Mouse (Mus musculus): ENCODE data around the gene Anapc11. TPM values are rescaled to one million over a fixed set of nuclear protein-coding genes. Genes with fewer than 3 reads are reported as not detected.

The Anapc11 gene
- polyA plus RNA-seq, 1 experiment from 2014 or later = 200 TPM

DNA sequence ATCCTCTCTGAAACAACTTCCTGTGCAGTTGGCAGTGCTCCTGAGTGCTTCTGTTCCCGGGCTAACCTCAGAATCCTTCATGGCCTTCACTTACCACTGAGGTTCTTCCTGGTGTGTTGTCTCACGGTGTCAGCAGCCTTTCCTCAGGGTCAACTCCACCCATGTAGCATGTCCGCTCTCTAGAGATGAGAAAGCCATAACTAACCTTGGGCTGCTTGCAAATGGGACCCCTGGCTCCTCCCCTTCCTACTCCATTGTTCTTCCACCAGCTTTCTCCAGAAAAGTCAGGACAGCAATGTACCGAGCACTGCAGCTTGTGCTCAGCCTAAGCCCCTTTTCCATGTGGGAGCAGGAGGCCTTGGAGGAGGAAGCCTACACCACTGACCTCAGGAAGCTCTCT, 8.5 kb downstream of the Anapc11 start:
- Histone ChIP-seq H3K4me1 (replicated peaks; ENCODE audit: control insufficient read depth, insufficient read depth, low read length) (peaks cover 2% of the 10 kb centered on the region; the same call in 1 of the 2 replicates), H3K9me3 (ENCODE audit: control insufficient read depth, low read length) (no peaks in the 10 kb centered on the region), H3K36me3 (ENCODE audit: control insufficient read depth, insufficient read depth, low read length) (peaks cover 2% of the 10 kb centered on the region; the same call in 1 of the 2 replicates), H3K4me2 (ENCODE audit: low read depth, low read length, severe bottlenecking) (no peak overlapping the region), H3K9ac (ENCODE audit: low read length) (no peak overlapping the region), H3K27me3 (ENCODE audit: control insufficient read depth, insufficient read depth, low read length) (no peaks in the 10 kb centered on the region), H3K4me3 (ENCODE audit: low read depth, low read length) (no peak overlapping the region), H3K27ac (ENCODE audit: low read depth, low read length) (no peak overlapping the region)
- ATAC-seq (replicated peaks; ENCODE audit: low FRiP score) = no peak
- WGBS = 80% methylated on average over 4 of the region's 4 CpGs
- no peak for DNase-seq (ENCODE audit: low spot score)

DNA sequence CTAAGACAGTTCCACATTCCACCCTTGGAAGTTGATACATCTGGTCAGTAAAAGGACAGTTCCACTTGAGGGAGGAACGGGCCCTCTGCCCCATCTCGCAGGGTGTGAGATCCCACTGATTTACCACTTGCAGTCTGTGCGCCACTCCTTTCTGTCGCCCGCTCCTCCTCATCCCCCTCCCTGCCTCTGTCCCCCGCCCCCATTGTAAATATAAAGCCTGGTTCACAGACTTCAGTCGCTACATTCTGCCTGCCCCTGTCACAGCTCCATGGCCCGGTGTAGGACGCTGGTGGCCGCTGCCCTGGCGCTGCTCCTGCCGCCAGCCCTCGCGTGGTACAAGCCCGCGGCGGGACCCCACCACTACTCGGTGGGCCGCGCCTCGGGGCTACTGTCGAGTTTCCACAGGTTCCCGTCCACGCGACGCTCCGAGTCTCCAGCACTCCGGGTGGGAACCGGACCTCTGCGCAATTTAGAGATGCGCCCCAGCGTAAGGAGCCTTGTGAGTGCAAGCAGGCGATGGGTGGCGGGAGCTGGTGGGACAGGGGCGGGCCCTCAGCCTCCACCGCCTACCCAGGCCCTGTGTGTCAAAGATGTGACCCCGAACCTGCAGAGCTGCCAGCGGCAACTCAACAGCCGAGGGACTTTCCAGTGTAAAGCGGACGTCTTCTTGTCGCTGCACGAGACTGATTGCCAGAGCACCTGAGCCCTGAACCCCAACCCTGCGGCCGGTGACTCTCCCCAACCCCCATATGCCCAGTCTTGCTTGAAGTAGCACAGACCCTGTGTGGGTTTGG, 10.2 kb downstream of the Anapc11 start, which contains the start of gene Npb:
TSS of gene Npb (plus strand) at position 237 of the 794 bp plus-strand sequence.
- H3K4me1 ChIP-seq (replicated peaks; ENCODE audit: control insufficient read depth, insufficient read depth, low read length) = peaks cover 2% of the 10 kb centered on the region; the same call in 1 of the 2 replicates
- H3K9me3 ChIP-seq (ENCODE audit: control insufficient read depth, low read length) = no peaks in the 10 kb centered on the region
- ATAC-seq (replicated peaks; ENCODE audit: low FRiP score) = 0 out of 2 replicates have a peak, but pooled peaks have one; percentile 19
- H3K4me2 ChIP-seq (ENCODE audit: low read depth, low read length, severe bottlenecking) = peak within 1 kb of the TSS; percentile 40
- no peak within 1 kb of the TSS for H3K27ac ChIP-seq (ENCODE audit: low read depth, low read length)
- H3K36me3 ChIP-seq (ENCODE audit: control insufficient read depth, insufficient read depth, low read length) = peaks cover under 1% of the 10 kb centered on the region; the same call in 1 of the 2 replicates
- peak within 1 kb of the TSS; percentile 37 for H3K9ac ChIP-seq (ENCODE audit: low read length)
- peak; percentile 63 for DNase-seq (ENCODE audit: low spot score)
- no peaks in the 10 kb centered on the region for H3K27me3 ChIP-seq (ENCODE audit: control insufficient read depth, insufficient read depth, low read length)
- peak within 1 kb of the TSS; percentile 16; the same call in 1 of the 2 replicates for H3K4me3 ChIP-seq (ENCODE audit: low read depth, low read length)
- 4% methylated on average over 45 of the region's 45 CpGs for WGBS

DNA sequence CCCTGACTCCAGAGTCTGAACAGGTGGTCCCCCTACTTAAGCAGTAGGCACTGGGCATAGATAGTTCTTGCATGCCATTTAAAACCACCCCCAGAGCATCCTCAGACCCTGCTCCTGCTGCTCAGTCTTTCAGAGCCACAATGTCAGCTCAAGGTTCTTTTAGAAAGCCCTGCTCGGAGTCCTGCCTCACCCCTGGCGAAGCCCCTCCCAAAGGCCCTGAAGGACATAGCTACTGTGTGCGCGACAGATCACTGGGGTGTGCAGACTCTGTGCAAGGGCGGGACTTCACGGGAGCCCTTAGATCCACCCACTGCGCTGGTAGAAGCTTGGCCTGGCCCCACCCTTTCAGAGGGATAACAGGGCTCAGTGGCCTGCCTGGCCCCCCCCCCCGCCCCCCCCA, 11.0 kb downstream of the Anapc11 start:
- 34% methylated on average over 8 of the region's 8 CpGs for WGBS
- Histone ChIP-seq H3K9me3 (ENCODE audit: control insufficient read depth, low read length) (no peaks in the 10 kb centered on the region), H3K27me3 (ENCODE audit: control insufficient read depth, insufficient read depth, low read length) (no peaks in the 10 kb centered on the region), H3K9ac (ENCODE audit: low read length) (peak overlapping the region; percentile 8; the same call in 1 of the 2 replicates), H3K4me2 (ENCODE audit: low read depth, low read length, severe bottlenecking) (no peak overlapping the region), H3K4me3 (ENCODE audit: low read depth, low read length) (no peak overlapping the region), H3K4me1 (replicated peaks; ENCODE audit: control insufficient read depth, insufficient read depth, low read length) (peaks cover 2% of the 10 kb centered on the region; the same call in 1 of the 2 replicates), H3K27ac (ENCODE audit: low read depth, low read length) (no peak overlapping the region), H3K36me3 (ENCODE audit: control insufficient read depth, insufficient read depth, low read length) (no peaks in the 10 kb centered on the region; the same call in 1 of the 2 replicates)
- ATAC-seq (replicated peaks; ENCODE audit: low FRiP score) (no peak; the same call in 1 of the 2 replicates), DNase-seq (ENCODE audit: low spot score) (peak; percentile 59)

GRCm38 (mm10) chr11:120610477-120611046, 12.3 kb downstream of the Anapc11 start:
- ATAC-seq (replicated peaks; ENCODE audit: low FRiP score) (no peak), DNase-seq (ENCODE audit: low spot score) (peak; percentile 50)
- Histone ChIP-seq H3K4me1 (replicated peaks; ENCODE audit: control insufficient read depth, insufficient read depth, low read length) (peaks cover 2% of the 10 kb centered on the region; the same call in 1 of the 2 replicates), H3K27ac (ENCODE audit: low read depth, low read length) (no peak overlapping the region), H3K27me3 (ENCODE audit: control insufficient read depth, insufficient read depth, low read length) (no peaks in the 10 kb centered on the region), H3K4me2 (ENCODE audit: low read depth, low read length, severe bottlenecking) (no peak overlapping the region), H3K9me3 (ENCODE audit: control insufficient read depth, low read length) (no peaks in the 10 kb centered on the region), H3K9ac (ENCODE audit: low read length) (no peak overlapping the region), H3K4me3 (ENCODE audit: low read depth, low read length) (no peak overlapping the region), H3K36me3 (ENCODE audit: control insufficient read depth, insufficient read depth, low read length) (no peaks in the 10 kb centered on the region; the same call in 1 of the 2 replicates)
- WGBS = 79% methylated on average over 9 of the region's 9 CpGs

DNA sequence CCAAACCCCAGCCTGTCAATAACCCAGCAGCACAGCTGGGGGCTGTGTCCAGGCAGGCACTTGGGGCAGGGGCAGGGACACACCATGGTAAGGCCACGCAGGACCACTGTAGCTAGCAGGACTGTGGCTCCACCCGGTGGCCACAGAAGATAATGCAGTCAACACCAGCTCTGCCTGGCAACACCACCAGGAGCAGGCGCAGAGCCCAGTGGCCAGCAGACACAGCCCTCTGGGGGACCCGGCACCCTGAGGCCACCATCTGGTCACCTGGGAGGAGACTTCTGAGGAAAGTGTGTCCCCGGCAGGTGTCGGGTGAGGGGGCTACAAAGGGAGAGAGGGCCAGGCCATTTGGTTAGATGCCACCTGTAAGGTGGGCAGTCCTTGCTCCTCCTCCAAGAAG, 14.5 kb downstream of the Anapc11 start:
- Histone ChIP-seq H3K4me3 (ENCODE audit: low read depth, low read length) (no peak overlapping the region), H3K9ac (ENCODE audit: low read length) (no peak overlapping the region), H3K27ac (ENCODE audit: low read depth, low read length) (no peak overlapping the region), H3K4me2 (ENCODE audit: low read depth, low read length, severe bottlenecking) (no peak overlapping the region), H3K27me3 (ENCODE audit: control insufficient read depth, insufficient read depth, low read length) (no peaks in the 10 kb centered on the region), H3K9me3 (ENCODE audit: control insufficient read depth, low read length) (no peaks in the 10 kb centered on the region), H3K36me3 (ENCODE audit: control insufficient read depth, insufficient read depth, low read length) (no peaks in the 10 kb centered on the region; the same call in 1 of the 2 replicates), H3K4me1 (replicated peaks; ENCODE audit: control insufficient read depth, insufficient read depth, low read length) (peaks cover 13% of the 10 kb centered on the region; the same call in 1 of the 2 replicates)
- DNase-seq (ENCODE audit: low spot score) (peak; percentile 87), ATAC-seq (replicated peaks; ENCODE audit: low FRiP score) (0 out of 2 replicates have a peak, but pooled peaks have one; percentile 11)
- WGBS = 47% methylated on average over 6 of the region's 6 CpGs

DNA sequence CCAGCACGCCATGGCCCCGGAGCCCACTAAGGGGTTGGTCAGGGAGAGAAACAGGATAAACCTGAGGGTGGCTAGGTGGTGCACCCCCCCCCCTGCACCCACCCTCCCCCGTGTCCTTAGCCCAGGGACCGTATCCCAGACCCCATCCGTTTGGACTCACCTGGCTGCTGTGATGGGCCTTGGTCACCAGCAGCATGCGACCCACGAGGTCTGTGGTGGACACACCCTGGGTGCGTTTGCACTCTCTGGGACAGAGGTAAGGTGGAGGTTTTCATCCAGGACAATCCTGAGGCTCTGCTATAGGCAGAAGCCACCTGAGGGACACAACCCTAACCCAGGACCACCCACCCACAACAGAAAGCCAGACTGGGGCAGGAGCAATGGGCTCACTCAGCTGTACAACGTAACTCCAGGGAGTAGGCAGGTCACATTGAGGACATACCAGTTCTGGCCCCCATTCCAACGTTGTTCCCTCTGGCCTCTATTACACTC, 15.3 kb downstream of the Anapc11 start:
- Histone ChIP-seq H3K4me3 (ENCODE audit: low read depth, low read length) (no peak overlapping the region), H3K4me2 (ENCODE audit: low read depth, low read length, severe bottlenecking) (no peak overlapping the region), H3K27me3 (ENCODE audit: control insufficient read depth, insufficient read depth, low read length) (no peaks in the 10 kb centered on the region), H3K9ac (ENCODE audit: low read length) (no peak overlapping the region), H3K9me3 (ENCODE audit: control insufficient read depth, low read length) (no peaks in the 10 kb centered on the region), H3K36me3 (ENCODE audit: control insufficient read depth, insufficient read depth, low read length) (no peaks in the 10 kb centered on the region; the same call in 1 of the 2 replicates), H3K4me1 (replicated peaks; ENCODE audit: control insufficient read depth, insufficient read depth, low read length) (peaks cover 11% of the 10 kb centered on the region; the same call in 1 of the 2 replicates), H3K27ac (ENCODE audit: low read depth, low read length) (no peak overlapping the region)
- 86% methylated on average over 10 of the region's 10 CpGs for WGBS
- ATAC-seq (replicated peaks; ENCODE audit: low FRiP score) (no peak), DNase-seq (ENCODE audit: low spot score) (peak; percentile 51)

GRCm38 (mm10) chr11:120613976-120614375, 15.8 kb downstream of the Anapc11 start:
- Histone ChIP-seq H3K27ac (ENCODE audit: low read depth, low read length) (no peak overlapping the region), H3K36me3 (ENCODE audit: control insufficient read depth, insufficient read depth, low read length) (no peaks in the 10 kb centered on the region; the same call in 1 of the 2 replicates), H3K4me2 (ENCODE audit: low read depth, low read length, severe bottlenecking) (no peak overlapping the region), H3K4me3 (ENCODE audit: low read depth, low read length) (no peak overlapping the region), H3K9ac (ENCODE audit: low read length) (no peak overlapping the region), H3K27me3 (ENCODE audit: control insufficient read depth, insufficient read depth, low read length) (no peaks in the 10 kb centered on the region), H3K9me3 (ENCODE audit: control insufficient read depth, low read length) (no peaks in the 10 kb centered on the region), H3K4me1 (replicated peaks; ENCODE audit: control insufficient read depth, insufficient read depth, low read length) (peaks cover 11% of the 10 kb centered on the region; the same call in 1 of the 2 replicates)
- ATAC-seq (replicated peaks; ENCODE audit: low FRiP score) = no peak
- 89% methylated on average over 8 of the region's 8 CpGs for WGBS
- DNase-seq (ENCODE audit: low spot score) = no peak

GRCm38 (mm10) chr11:120615167-120615566, 16.9 kb downstream of the Anapc11 start:
- no peak for ATAC-seq (replicated peaks; ENCODE audit: low FRiP score)
- 95% methylated on average over 6 of the region's 6 CpGs for WGBS
- Histone ChIP-seq H3K9me3 (ENCODE audit: control insufficient read depth, low read length) (no peaks in the 10 kb centered on the region), H3K27ac (ENCODE audit: low read depth, low read length) (no peak overlapping the region), H3K4me3 (ENCODE audit: low read depth, low read length) (no peak overlapping the region), H3K27me3 (ENCODE audit: control insufficient read depth, insufficient read depth, low read length) (no peaks in the 10 kb centered on the region), H3K4me2 (ENCODE audit: low read depth, low read length, severe bottlenecking) (no peak overlapping the region), H3K4me1 (replicated peaks; ENCODE audit: control insufficient read depth, insufficient read depth, low read length) (peaks cover 11% of the 10 kb centered on the region; the same call in 1 of the 2 replicates), H3K9ac (ENCODE audit: low read length) (no peak overlapping the region), H3K36me3 (ENCODE audit: control insufficient read depth, insufficient read depth, low read length) (no peaks in the 10 kb centered on the region; the same call in 1 of the 2 replicates)
- no peak for DNase-seq (ENCODE audit: low spot score)

Measured in forebrain, embryonic 11.5 days (tissue).